Mouse (Mus musculus) small intestine, adult 2 months (tissue): ENCODE results near the gene Cdk5rap2. TPM values are rescaled to one million over a fixed set of nuclear protein-coding genes. Genes with fewer than 3 reads are reported as not detected.

Experiments used
- H3K27ac ChIP-seq: fragments of 200-500 bp; 2 replicates; pipeline ENCODE4 v1.5.1; 2012; ENCODE audit warnings: low read depth, low read length, control low read depth, inconsistent platforms; ENCODE audit not compliant: insufficient read depth
- H3K27me3 ChIP-seq: fragments of 200-500 bp; 2 replicates; pipeline ENCODE4 v1.6.1; 2012; ENCODE audit warnings: mild to moderate bottlenecking, moderate library complexity, low read length, inconsistent platforms; ENCODE audit not compliant: control insufficient read depth, insufficient read depth
- H3K36me3 ChIP-seq: fragments of 200-500 bp; 2 replicates; pipeline ENCODE4 v1.6.1; 2012; ENCODE audit warnings: mild to moderate bottlenecking, low read length, control low read depth, inconsistent platforms; ENCODE audit not compliant: control insufficient read depth, insufficient read depth
- H3K4me1 ChIP-seq: fragments of 200-500 bp; 2 replicates; pipeline ENCODE4 v1.6.1; 2012; ENCODE audit warnings: low read length, inconsistent platforms, mixed read lengths; ENCODE audit not compliant: control insufficient read depth, insufficient read depth, insufficient read length
- H3K4me3 ChIP-seq: fragments of 200-500 bp; 2 replicates; pipeline ENCODE4 v1.5.1; 2012; ENCODE audit warnings: low read depth, mild to moderate bottlenecking, control low read depth, inconsistent platforms, low read length, moderate library complexity
- CTCF ChIP-seq: fragments of 200-500 bp; IDR thresholded peaks from 2 replicates; pipeline ENCODE4 v1.5.1; 2012; ENCODE audit warnings: low read depth, mild to moderate bottlenecking, control low read depth, inconsistent platforms, low read length, moderate library complexity, mixed read lengths; ENCODE audit not compliant: insufficient replicate concordance, insufficient read length; ENCODE audit errors: extremely low read depth
- POLR2A ChIP-seq: fragments of 200-500 bp; IDR thresholded peaks from 2 replicates; pipeline ENCODE4 v1.6.1; 2012; ENCODE audit warnings: low read depth, mild to moderate bottlenecking, control low read depth, inconsistent platforms, low read length, moderate library complexity
- WGBS: fragments of 180-500 bp; shearing (Covaris S2); methylation state at CpG from one replicate; pipeline ENCODE4 v1.1.7; 2018; 5-methylcytosine and 5-hydroxymethylcytosine counted together
- polyA plus RNA-seq: library from polyadenylated mRNA; depleted of rRNA; stranded (reverse); fragments of >200 nt; gene quantifications from 2 replicates; pipeline ENCODE4 v1.2.3, GENCODE M21; 2012; rRNA removed

The Cdk5rap2 gene
- 11.8 and 14.4 TPM in 2 replicates for polyA plus RNA-seq

- Histone ChIP-seq H3K27me3 (no peaks in the 10 kb centered on the region), H3K4me1 (no peaks in the 10 kb centered on the region; the same call in 1 of the 2 replicates), H3K4me3 (peak within 1 kb of the TSS; percentile 98), H3K36me3 (no peaks in the 10 kb centered on the region), H3K27ac (no peak within 1 kb of the TSS)
- TF ChIP-seq CTCF (no peak), POLR2A (peak; percentile 48; the same call in 1 of the 2 replicates)
- WGBS: under 1% methylated on average over 55 of the region's 55 CpGs
These were observed at the start of gene Cdk5rap2 for GRCm38 (mm10) chr4:70409994-70410721. Cdk5rap2 (minus strand) TSS chr4:70410443.

DNA sequence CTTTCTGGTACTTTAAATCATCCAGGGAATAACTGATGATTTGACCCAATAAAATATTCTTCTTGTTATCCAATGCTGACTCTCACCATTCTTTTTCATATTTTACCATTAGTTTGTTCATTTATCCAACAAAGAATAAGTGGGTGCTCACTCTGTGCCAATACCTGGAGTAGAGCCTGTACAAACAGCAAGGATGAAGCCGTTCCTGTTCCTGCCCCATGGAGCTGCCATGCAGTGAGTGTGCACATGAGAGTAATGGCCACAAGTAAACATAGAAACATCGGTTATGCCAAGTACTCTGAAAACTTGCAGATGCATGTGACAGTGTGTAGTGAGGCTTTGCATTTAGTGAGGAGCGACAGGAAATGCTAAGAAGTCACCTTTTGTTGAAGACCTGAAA lies 41.9 kb upstream of the Cdk5rap2 start:
- Histone ChIP-seq H3K36me3 (no peaks in the 10 kb centered on the region), H3K4me3 (no peak overlapping the region), H3K27ac (no peak overlapping the region), H3K27me3 (no peaks in the 10 kb centered on the region), H3K4me1 (no peaks in the 10 kb centered on the region)
- no peak for TF ChIP-seq POLR2A
- no peak for TF ChIP-seq CTCF
- 76% methylated on average over 3 of the region's 3 CpGs for WGBS

DNA sequence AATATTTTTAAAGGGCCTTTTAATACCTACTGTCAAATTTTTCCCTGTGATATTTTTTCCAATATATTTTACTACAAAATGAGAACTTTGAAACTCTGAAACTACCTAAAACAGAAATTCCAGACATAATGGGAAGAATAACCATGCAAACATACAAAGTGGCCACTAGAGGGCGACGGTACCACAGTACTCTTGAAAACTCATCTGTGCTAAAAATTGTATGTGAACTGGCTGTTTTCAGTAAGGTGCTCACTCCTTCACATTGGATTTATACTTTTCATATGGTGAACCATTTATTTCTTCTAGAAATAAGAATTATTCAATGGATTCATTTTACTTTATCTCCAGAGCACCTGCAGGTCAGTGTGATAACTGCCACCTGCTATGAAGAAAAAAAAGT lies 41.5 kb upstream of the Cdk5rap2 start:
- Histone ChIP-seq H3K27ac (no peak overlapping the region), H3K4me1 (no peaks in the 10 kb centered on the region), H3K36me3 (no peaks in the 10 kb centered on the region), H3K27me3 (no peaks in the 10 kb centered on the region), H3K4me3 (no peak overlapping the region)
- 2% methylated on average over 2 of the region's 2 CpGs for WGBS
- TF ChIP-seq POLR2A: no peak
- no peak for TF ChIP-seq CTCF

DNA sequence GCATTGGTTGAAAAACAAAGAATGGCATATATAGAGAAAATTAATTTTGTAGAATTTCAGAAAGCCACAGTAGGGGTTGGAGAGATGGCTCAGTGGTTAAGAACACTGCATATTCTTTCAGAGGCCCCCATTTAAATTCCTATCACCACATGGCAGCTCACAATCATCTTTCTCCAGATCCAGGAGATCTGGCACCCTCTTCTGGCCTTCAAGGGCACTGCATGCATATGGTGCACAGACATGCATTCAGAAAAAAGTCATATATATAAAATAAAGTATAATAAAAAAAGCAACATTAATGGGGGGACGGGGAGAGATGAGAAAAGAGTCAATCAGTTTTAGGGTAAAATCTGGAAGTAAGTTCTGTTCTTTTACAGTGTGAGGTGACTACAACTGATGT lies 39.4 kb upstream of the Cdk5rap2 start:
- TF ChIP-seq POLR2A (no peak), CTCF (0 out of 2 replicates have a peak, but pooled peaks have one; percentile 11)
- no peak overlapping the region for H3K27ac ChIP-seq
- 91% methylated on average over 1 of the region's 1 CpGs for WGBS
- no peaks in the 10 kb centered on the region for H3K4me1 ChIP-seq
- no peaks in the 10 kb centered on the region for H3K36me3 ChIP-seq
- no peaks in the 10 kb centered on the region for H3K27me3 ChIP-seq
- no peak overlapping the region for H3K4me3 ChIP-seq

- WGBS: 94% methylated on average over 3 of the region's 3 CpGs
- H3K4me3 ChIP-seq: no peak overlapping the region
- H3K27me3 ChIP-seq: no peaks in the 10 kb centered on the region
- H3K4me1 ChIP-seq: no peaks in the 10 kb centered on the region
- no peak for TF ChIP-seq POLR2A
- no peak for TF ChIP-seq CTCF
- no peaks in the 10 kb centered on the region for H3K36me3 ChIP-seq
- no peak overlapping the region for H3K27ac ChIP-seq
These were observed 36.5 kb upstream of the Cdk5rap2 start for GRCm38 (mm10) chr4:70446774-70447173.

DNA sequence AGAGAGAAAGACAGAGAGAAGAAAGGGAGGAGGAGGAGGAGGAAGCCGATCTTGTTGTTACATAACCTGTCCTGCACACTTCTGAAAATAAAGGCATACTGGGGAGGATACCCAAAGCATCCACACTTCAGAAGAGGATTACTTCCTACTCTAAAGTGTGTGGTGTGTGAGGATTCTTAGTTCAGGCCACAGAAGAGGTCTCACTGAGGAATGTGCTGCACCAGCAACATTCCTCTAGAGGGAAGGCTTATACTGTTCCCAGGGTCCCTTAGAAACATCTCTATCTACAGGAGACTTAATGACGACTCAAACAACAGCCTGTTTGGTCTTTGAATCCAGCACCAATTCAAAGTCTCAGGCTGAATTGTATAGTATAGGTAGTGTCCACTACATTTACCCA lies 10.0 kb upstream of the Cdk5rap2 start:
- no peak for TF ChIP-seq POLR2A
- TF ChIP-seq CTCF: no peak
- no peaks in the 10 kb centered on the region for H3K4me1 ChIP-seq
- H3K4me3 ChIP-seq: no peak overlapping the region
- H3K27ac ChIP-seq: no peak overlapping the region
- WGBS: 62% methylated on average over 2 of the region's 2 CpGs
- no peaks in the 10 kb centered on the region for H3K27me3 ChIP-seq
- no peaks in the 10 kb centered on the region for H3K36me3 ChIP-seq

GRCm38 (mm10) chr4:70412126-70412525 lies 1.9 kb upstream of the Cdk5rap2 start:
- H3K4me1 ChIP-seq: no peaks in the 10 kb centered on the region; the same call in 1 of the 2 replicates
- TF ChIP-seq CTCF (no peak), POLR2A (no peak)
- WGBS: 71% methylated on average over 2 of the region's 2 CpGs
- no peaks in the 10 kb centered on the region for H3K27me3 ChIP-seq
- H3K4me3 ChIP-seq: no peak overlapping the region
- H3K27ac ChIP-seq: no peak overlapping the region
- no peaks in the 10 kb centered on the region for H3K36me3 ChIP-seq
